Mouse (Mus musculus) spleen, adult 2 months (tissue): ENCODE measurements around the gene Krtap15. TPM values are rescaled to one million over a fixed set of nuclear protein-coding genes. Genes with fewer than 3 reads are reported as not detected.

ENCODE experiments used
- DNase-seq, 2 experiments: peaks; one replicate each; pipeline versions ENCODE4 v3.0.0 to v3.0.0-alpha.2; 2012 to 2021; ENCODE audit warnings: low spot score in 2 of 2, low read depth in 1 of 2
- H3K27ac ChIP-seq: fragments of 200-500 bp; 2 replicates; pipeline ENCODE4 v1.5.1; 2012; ENCODE audit warnings: low read length, inconsistent platforms; ENCODE audit not compliant: insufficient read depth
- H3K27me3 ChIP-seq: fragments of 200-500 bp; 2 replicates; pipeline ENCODE4 v1.6.1; 2012; ENCODE audit warnings: mild to moderate bottlenecking, moderate library complexity, low read length, inconsistent platforms; ENCODE audit not compliant: control insufficient read depth, insufficient read depth
- H3K36me3 ChIP-seq: fragments of 200-500 bp; 2 replicates; pipeline ENCODE4 v1.6.1; 2012; ENCODE audit warnings: mild to moderate bottlenecking, low read length, inconsistent platforms; ENCODE audit not compliant: control insufficient read depth, insufficient read depth
- H3K4me1 ChIP-seq: fragments of 200-500 bp; 2 replicates; pipeline ENCODE4 v1.6.1; 2011; ENCODE audit warnings: inconsistent platforms; ENCODE audit not compliant: control insufficient read depth, insufficient read depth, insufficient read length
- H3K4me3 ChIP-seq: fragments of 200-500 bp; 2 replicates; pipeline ENCODE4 v1.5.1; 2011; ENCODE audit warnings: mild to moderate bottlenecking, inconsistent platforms; ENCODE audit not compliant: insufficient read depth, insufficient read length; ENCODE audit errors: extremely low read depth
- CTCF ChIP-seq: fragments of 200-500 bp; IDR thresholded peaks from 2 replicates; pipeline ENCODE4 v1.5.1; 2011; ENCODE audit warnings: mild to moderate bottlenecking, inconsistent platforms; ENCODE audit not compliant: insufficient read depth, insufficient read length, insufficient replicate concordance; ENCODE audit errors: extremely low read depth
- POLR2A ChIP-seq: fragments of 200-500 bp; IDR thresholded peaks from 2 replicates; pipeline ENCODE4 v1.6.1; 2011; ENCODE audit warnings: low read depth, low read length, inconsistent platforms
- WGBS: fragments of 180-500 bp; shearing (Covaris S2); methylation state at CpG from one replicate; pipeline ENCODE4 v1.1.7; 2018; 5-methylcytosine and 5-hydroxymethylcytosine counted together
- polyA plus RNA-seq: library from polyadenylated mRNA; depleted of rRNA; stranded (reverse); fragments of >200 nt; gene quantifications from 2 replicates; pipeline ENCODE4 v1.2.3, GENCODE M21; 2012; rRNA removed

Krtap15 gene
- polyA plus RNA-seq: not detected in 2 replicates

- TF ChIP-seq POLR2A: no peak
- no peak for TF ChIP-seq CTCF
These were observed at the start of gene Krtap15 for GRCm38 (mm10) chr16:88820066-88820465. Gene Krtap15, plus strand, starts transcription at chr16:88820215.

GRCm38 (mm10) chr16:88774106-88774505 lies 45.9 kb upstream of the Krtap15 start, which contains the start of gene 2310057N15Rik:
Gene 2310057N15Rik, minus strand, starts transcription at chr16:88774206.
- Histone ChIP-seq H3K27me3 (no peaks in the 10 kb centered on the region), H3K27ac (no peak within 1 kb of the TSS), H3K4me1 (no peaks in the 10 kb centered on the region), H3K4me3 (no peak within 1 kb of the TSS), H3K36me3 (no peaks in the 10 kb centered on the region)
- 82% methylated on average over 2 of the region's 2 CpGs for WGBS
- DNase-seq: no peak
- TF ChIP-seq CTCF (no peak), POLR2A (no peak)

More at GRCm38 (mm10) chr16:88820066-88820465, at the start of gene Krtap15:
- Histone ChIP-seq H3K4me3 (no peak within 1 kb of the TSS), H3K4me1 (no peaks in the 10 kb centered on the region), H3K27me3 (no peaks in the 10 kb centered on the region), H3K27ac (no peak within 1 kb of the TSS), H3K36me3 (no peaks in the 10 kb centered on the region)
- 65% methylated on average over 3 of the region's 3 CpGs for WGBS
- DNase-seq: no peak

GRCm38 (mm10) chr16:88777596-88777995 lies 42.4 kb upstream of the Krtap15 start, which contains the start of gene Gm5965:
Gene Gm5965, plus strand, starts transcription at chr16:88777896.
- H3K27me3 ChIP-seq: no peaks in the 10 kb centered on the region
- H3K4me3 ChIP-seq: no peak within 1 kb of the TSS
- WGBS: 86% methylated on average over 6 of the region's 6 CpGs
- H3K4me1 ChIP-seq: no peaks in the 10 kb centered on the region
- DNase-seq: no peak
- H3K36me3 ChIP-seq: no peaks in the 10 kb centered on the region
- TF ChIP-seq POLR2A (no peak), CTCF (no peak)
- no peak within 1 kb of the TSS for H3K27ac ChIP-seq

- TF ChIP-seq CTCF: no peak
- TF ChIP-seq POLR2A: no peak
- 75% methylated on average over 2 of the region's 2 CpGs for WGBS
- H3K4me3 ChIP-seq: no peak overlapping the region
- H3K36me3 ChIP-seq: no peaks in the 10 kb centered on the region
- H3K27me3 ChIP-seq: no peaks in the 10 kb centered on the region
- no peaks in the 10 kb centered on the region for H3K4me1 ChIP-seq
- H3K27ac ChIP-seq: no peak overlapping the region
- DNase-seq: no peak
These were observed 33.2 kb upstream of the Krtap15 start for GRCm38 (mm10) chr16:88786786-88787185.

- TF ChIP-seq POLR2A: no peak
- no peak for TF ChIP-seq CTCF
- no peaks in the 10 kb centered on the region for H3K27me3 ChIP-seq
These were observed 8.2 kb upstream of the Krtap15 start, which contains the start of gene Gm20741 for GRCm38 (mm10) chr16:88811827-88812226. Gene Gm20741, minus strand, starts transcription at chr16:88812220.

GRCm38 (mm10) chr16:88823736-88824135 lies 3.7 kb downstream of the Krtap15 start:
- TF ChIP-seq CTCF: no peak
- TF ChIP-seq POLR2A: no peak
- Histone ChIP-seq H3K4me3 (no peak overlapping the region), H3K27me3 (no peaks in the 10 kb centered on the region), H3K27ac (no peak overlapping the region), H3K36me3 (no peaks in the 10 kb centered on the region), H3K4me1 (no peaks in the 10 kb centered on the region)
- WGBS: 87% methylated on average over 3 of the region's 3 CpGs
- DNase-seq: no peak

More at GRCm38 (mm10) chr16:88811827-88812226, 8.2 kb upstream of the Krtap15 start, which contains the start of gene Gm20741:
- H3K4me3 ChIP-seq: no peak within 1 kb of the TSS
- DNase-seq: no peak
- H3K27ac ChIP-seq: no peak within 1 kb of the TSS
- no peaks in the 10 kb centered on the region for H3K4me1 ChIP-seq
- no peaks in the 10 kb centered on the region for H3K36me3 ChIP-seq
- WGBS: 76% methylated on average over 2 of the region's 2 CpGs

- no peak for DNase-seq
- Histone ChIP-seq H3K27me3 (no peaks in the 10 kb centered on the region), H3K36me3 (no peaks in the 10 kb centered on the region), H3K4me1 (no peaks in the 10 kb centered on the region), H3K27ac (no peak within 1 kb of the TSS), H3K4me3 (no peak within 1 kb of the TSS)
- WGBS: 89% methylated on average over 9 of the region's 9 CpGs
- TF ChIP-seq CTCF (no peak), POLR2A (no peak)
These were observed 6.2 kb downstream of the Krtap15 start, which contains the start of gene Krtap14 for GRCm38 (mm10) chr16:88826095-88826652. Gene Krtap14, minus strand, starts transcription at chr16:88826145.
